Mouse (Mus musculus): ENCODE measurements at regions not wholly inside any gene's neighbourhood (a gene's known extent, or its start where the extent isn't known, plus 50 kb on each side); places are given as distances from the start of the nearest gene placed in this dataset.

DNA sequence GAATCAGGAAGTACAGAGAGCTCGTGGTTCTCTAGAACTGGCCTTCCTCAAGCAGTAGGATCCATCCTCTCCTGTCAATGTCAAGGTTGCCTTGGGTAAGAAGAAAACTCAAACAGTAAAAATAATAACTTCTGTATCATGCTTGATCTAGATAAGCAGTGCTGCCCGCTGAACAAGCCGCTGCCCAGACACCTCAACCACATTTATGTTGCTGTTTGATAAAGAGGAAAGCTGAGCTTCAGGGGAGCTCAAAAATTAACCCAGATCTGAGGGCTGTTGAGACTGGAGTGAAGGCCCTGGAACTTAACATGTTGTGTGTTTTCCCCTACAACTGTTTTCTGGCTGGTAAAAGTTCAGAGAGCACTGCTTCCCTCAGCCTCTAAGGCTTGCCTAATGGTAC lies 389.1 kb downstream of the Insc start:
- Histone ChIP-seq H3K27me3 (ENCODE audit: control insufficient read depth, insufficient read depth, low read length) (no peaks in the 10 kb centered on the region), H3K27ac (ENCODE audit: insufficient read depth, low read length) (no peak overlapping the region), H3K4me3 (ENCODE audit: extremely low read depth, insufficient read depth, insufficient read length) (no peak overlapping the region), H3K36me3 (ENCODE audit: control insufficient read depth, insufficient read depth, low read length) (no peaks in the 10 kb centered on the region), H3K4me1 (ENCODE audit: control insufficient read depth, insufficient read depth, insufficient read length) (no peaks in the 10 kb centered on the region)
- no peak for TF ChIP-seq POLR2A (IDR thresholded peaks at IDR 0.05; ENCODE audit: low read depth, low read length)
- no peak for TF ChIP-seq CTCF (IDR thresholded peaks at IDR 0.05; ENCODE audit: extremely low read depth, insufficient read depth, insufficient read length, insufficient replicate concordance)
- no peak for DNase-seq (ENCODE audit: low read depth in 1 of 2, low spot score in 2 of 2)
- 37% methylated on average over 3 of the region's 3 CpGs for WGBS

DNA sequence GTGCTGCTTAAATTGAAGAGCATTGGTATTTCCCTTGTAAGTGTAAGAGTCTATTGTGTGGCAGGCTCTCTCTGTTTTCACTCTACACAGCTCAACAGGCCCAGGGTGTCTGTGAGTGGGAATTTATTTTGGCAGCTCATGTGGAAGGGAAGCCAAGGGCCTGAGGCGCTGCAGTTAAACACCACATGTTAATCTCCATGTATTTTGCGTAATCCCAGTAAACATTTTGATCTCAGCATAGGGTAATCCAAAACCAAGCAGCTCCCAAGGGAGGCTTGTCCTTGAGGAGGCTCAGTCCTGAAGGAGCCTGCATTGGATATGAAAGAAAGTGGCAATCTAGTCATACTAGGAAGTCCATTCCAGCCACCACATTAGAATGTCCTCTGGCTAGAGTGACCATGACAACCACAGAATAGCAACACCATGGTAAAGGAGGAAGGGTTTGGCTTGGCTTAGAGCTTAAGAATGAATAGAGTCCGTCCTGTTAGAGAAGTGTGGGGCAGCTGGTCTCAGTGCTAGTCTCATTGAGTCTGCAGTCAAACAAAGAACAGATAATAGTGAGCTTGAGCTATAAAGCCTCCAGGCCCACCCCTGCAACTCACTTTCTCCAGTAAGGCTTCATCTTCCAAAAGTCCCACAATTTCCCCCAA lies 391.6 kb downstream of the Insc start:
- no peaks in the 10 kb centered on the region for H3K4me1 ChIP-seq (ENCODE audit: control insufficient read depth, insufficient read depth, insufficient read length)
- no peak for DNase-seq (ENCODE audit: low read depth in 1 of 2, low spot score in 2 of 2)
- no peak for TF ChIP-seq CTCF (IDR thresholded peaks at IDR 0.05; ENCODE audit: extremely low read depth, insufficient read depth, insufficient read length, insufficient replicate concordance)
- TF ChIP-seq POLR2A (IDR thresholded peaks at IDR 0.05; ENCODE audit: low read depth, low read length) = no peak
- H3K36me3 ChIP-seq (ENCODE audit: control insufficient read depth, insufficient read depth, low read length) = no peaks in the 10 kb centered on the region
- no peaks in the 10 kb centered on the region for H3K27me3 ChIP-seq (ENCODE audit: control insufficient read depth, insufficient read depth, low read length)
- no peak overlapping the region for H3K27ac ChIP-seq (ENCODE audit: insufficient read depth, low read length)
- 88% methylated on average over 3 of the region's 3 CpGs for WGBS
- no peak overlapping the region for H3K4me3 ChIP-seq (ENCODE audit: extremely low read depth, insufficient read depth, insufficient read length)

DNA sequence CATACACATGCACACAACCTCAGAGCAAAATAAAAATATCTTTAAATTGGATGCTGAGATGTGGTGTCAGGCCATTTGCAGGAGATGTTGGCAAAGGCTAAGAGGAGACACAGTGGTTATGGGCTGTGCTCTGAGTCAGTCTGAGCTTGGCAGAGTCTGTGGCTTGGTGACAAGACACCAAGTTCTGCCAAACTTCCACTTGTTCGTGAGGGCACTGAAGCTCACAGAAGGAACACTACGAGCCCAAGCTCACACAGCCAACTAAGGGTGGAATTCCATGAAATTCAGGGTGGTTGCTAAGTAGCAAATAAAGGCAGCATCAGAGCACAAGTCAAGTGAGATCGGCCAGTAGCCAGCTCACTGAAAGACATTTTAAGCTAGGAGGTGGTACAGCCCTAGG lies 396.8 kb downstream of the Insc start:
- H3K4me1 ChIP-seq (ENCODE audit: control insufficient read depth, insufficient read depth, insufficient read length) = no peaks in the 10 kb centered on the region
- H3K27ac ChIP-seq (ENCODE audit: insufficient read depth, low read length) = no peak overlapping the region
- 72% methylated on average over 3 of the region's 3 CpGs for WGBS
- H3K4me3 ChIP-seq (ENCODE audit: extremely low read depth, insufficient read depth, insufficient read length) = no peak overlapping the region
- no peak for DNase-seq (ENCODE audit: low read depth in 1 of 2, low spot score in 2 of 2)
- no peaks in the 10 kb centered on the region for H3K27me3 ChIP-seq (ENCODE audit: control insufficient read depth, insufficient read depth, low read length)
- TF ChIP-seq POLR2A (IDR thresholded peaks at IDR 0.05; ENCODE audit: low read depth, low read length) (no peak), CTCF (IDR thresholded peaks at IDR 0.05; ENCODE audit: extremely low read depth, insufficient read depth, insufficient read length, insufficient replicate concordance) (no peak)
- H3K36me3 ChIP-seq (ENCODE audit: control insufficient read depth, insufficient read depth, low read length) = no peaks in the 10 kb centered on the region

DNA sequence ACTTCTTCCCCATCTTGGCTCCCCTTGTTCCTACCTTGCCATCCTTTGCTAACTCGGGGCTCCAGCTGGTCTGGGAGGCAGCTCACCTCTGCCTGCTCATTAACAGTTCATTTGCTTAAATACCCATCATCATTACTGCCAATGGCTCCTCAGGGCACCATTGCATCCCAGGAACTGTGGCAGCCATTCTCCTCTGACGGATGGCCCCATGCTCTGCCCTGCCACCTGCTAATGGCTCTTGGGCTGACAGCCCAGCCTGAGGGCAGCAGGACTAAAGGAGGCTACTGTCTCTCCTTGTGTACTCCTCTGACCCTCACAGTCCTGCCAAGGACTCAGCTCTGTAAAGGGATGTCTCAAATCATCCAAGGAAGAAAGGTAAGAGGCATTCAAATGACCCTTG lies 398.7 kb downstream of the Insc start:
- 80% methylated on average over 2 of the region's 2 CpGs for WGBS

DNA sequence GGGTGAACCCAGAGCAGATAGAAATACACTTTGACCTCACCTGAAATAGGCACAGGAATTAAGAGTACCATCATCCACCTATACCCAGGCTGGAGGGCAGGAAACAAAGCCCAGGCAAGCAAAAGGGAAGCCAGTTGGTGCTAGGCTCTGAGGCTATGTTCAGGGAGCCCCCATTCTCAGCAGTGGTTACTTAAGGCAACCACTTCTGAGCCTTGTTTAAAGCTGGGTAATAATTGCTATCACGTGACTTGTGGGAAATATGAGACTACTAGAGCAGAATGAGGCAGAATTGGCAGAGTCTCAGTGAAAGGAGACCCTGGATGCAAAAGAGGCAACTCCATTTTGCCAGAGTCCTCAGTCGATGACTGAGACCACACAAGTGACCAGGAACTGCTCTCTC lies 401.5 kb downstream of the Insc start:
- Histone ChIP-seq H3K27me3 (ENCODE audit: control insufficient read depth, insufficient read depth, low read length) (no peaks in the 10 kb centered on the region), H3K27ac (ENCODE audit: insufficient read depth, low read length) (no peak overlapping the region), H3K4me3 (ENCODE audit: extremely low read depth, insufficient read depth, insufficient read length) (no peak overlapping the region), H3K4me1 (ENCODE audit: control insufficient read depth, insufficient read depth, insufficient read length) (no peaks in the 10 kb centered on the region), H3K36me3 (ENCODE audit: control insufficient read depth, insufficient read depth, low read length) (no peaks in the 10 kb centered on the region)
- 69% methylated on average over 2 of the region's 2 CpGs for WGBS
- no peak for DNase-seq (ENCODE audit: low read depth in 1 of 2, low spot score in 2 of 2)
- TF ChIP-seq POLR2A (IDR thresholded peaks at IDR 0.05; ENCODE audit: low read depth, low read length) (no peak), CTCF (IDR thresholded peaks at IDR 0.05; ENCODE audit: extremely low read depth, insufficient read depth, insufficient read length, insufficient replicate concordance) (no peak)

More for the DNA sequence above, 398.7 kb downstream of the Insc start:
- Histone ChIP-seq H3K4me3 (ENCODE audit: extremely low read depth, insufficient read depth, insufficient read length) (no peak overlapping the region), H3K36me3 (ENCODE audit: control insufficient read depth, insufficient read depth, low read length) (no peaks in the 10 kb centered on the region), H3K4me1 (ENCODE audit: control insufficient read depth, insufficient read depth, insufficient read length) (no peaks in the 10 kb centered on the region), H3K27me3 (ENCODE audit: control insufficient read depth, insufficient read depth, low read length) (no peaks in the 10 kb centered on the region), H3K27ac (ENCODE audit: insufficient read depth, low read length) (no peak overlapping the region)
- DNase-seq (ENCODE audit: low read depth in 1 of 2, low spot score in 2 of 2) = no peak
- no peak for TF ChIP-seq POLR2A (IDR thresholded peaks at IDR 0.05; ENCODE audit: low read depth, low read length)
- TF ChIP-seq CTCF (IDR thresholded peaks at IDR 0.05; ENCODE audit: extremely low read depth, insufficient read depth, insufficient read length, insufficient replicate concordance) = no peak

DNA sequence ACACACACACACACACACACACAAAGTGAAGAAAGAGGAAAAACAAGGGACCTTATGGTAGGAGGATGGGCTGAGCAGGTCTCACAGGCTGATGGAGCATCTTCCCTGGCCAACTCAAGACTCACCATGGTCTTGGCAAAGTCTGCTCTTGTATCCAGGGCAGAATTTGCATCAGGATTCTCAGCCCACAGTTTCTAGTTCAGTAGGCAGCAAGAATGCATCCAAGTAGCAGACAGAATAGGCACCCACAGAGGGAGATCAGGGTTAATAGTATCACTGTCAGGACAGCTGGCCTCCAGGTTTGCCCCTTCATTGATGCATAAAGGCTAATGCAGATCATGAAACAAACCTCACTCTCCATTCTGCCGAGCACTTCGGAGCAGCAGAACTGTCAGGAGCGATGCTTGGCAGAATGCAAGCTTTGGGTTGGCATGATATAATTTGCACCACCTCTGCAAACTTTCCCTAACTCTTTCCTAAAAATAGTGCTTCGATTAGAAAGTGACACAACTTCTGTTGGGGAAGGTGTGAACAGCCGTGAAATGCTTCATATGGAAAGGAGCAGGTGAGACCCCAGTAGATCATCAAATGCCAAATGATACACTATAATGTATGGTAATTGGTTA lies 404.0 kb downstream of the Insc start:
- H3K27me3 ChIP-seq (ENCODE audit: control insufficient read depth, insufficient read depth, low read length) = no peaks in the 10 kb centered on the region
- H3K36me3 ChIP-seq (ENCODE audit: control insufficient read depth, insufficient read depth, low read length) = no peaks in the 10 kb centered on the region
- no peak for TF ChIP-seq CTCF (IDR thresholded peaks at IDR 0.05; ENCODE audit: extremely low read depth, insufficient read depth, insufficient read length, insufficient replicate concordance)
- no peak for TF ChIP-seq POLR2A (IDR thresholded peaks at IDR 0.05; ENCODE audit: low read depth, low read length)
- 90% methylated on average over 5 of the region's 5 CpGs for WGBS
- DNase-seq (ENCODE audit: low read depth in 1 of 2, low spot score in 2 of 2) = no peak
- H3K27ac ChIP-seq (ENCODE audit: insufficient read depth, low read length) = no peak overlapping the region
- no peak overlapping the region for H3K4me3 ChIP-seq (ENCODE audit: extremely low read depth, insufficient read depth, insufficient read length)
- H3K4me1 ChIP-seq (ENCODE audit: control insufficient read depth, insufficient read depth, insufficient read length) = no peaks in the 10 kb centered on the region

DNA sequence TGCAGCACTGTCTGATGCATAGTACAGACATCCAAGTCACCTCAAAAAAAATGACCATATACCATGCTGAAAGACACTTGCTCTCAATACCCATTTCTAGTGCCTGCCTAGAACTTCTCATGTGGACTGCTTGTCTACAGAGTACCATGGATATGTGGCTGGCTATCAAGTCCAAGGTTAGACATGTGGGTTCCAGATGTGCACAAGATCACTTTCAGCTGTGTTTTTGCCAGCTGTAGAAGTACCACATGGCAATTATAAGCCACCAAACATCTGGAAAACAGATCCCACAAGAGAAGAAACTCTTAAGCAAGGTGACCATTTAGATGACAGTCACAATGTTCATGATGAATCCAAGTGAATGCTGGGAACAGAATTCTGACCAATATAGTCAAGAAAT lies 409.8 kb downstream of the Insc start:
- Histone ChIP-seq H3K27ac (ENCODE audit: insufficient read depth, low read length) (no peak overlapping the region), H3K4me3 (ENCODE audit: extremely low read depth, insufficient read depth, insufficient read length) (no peak overlapping the region), H3K27me3 (ENCODE audit: control insufficient read depth, insufficient read depth, low read length) (no peaks in the 10 kb centered on the region), H3K36me3 (ENCODE audit: control insufficient read depth, insufficient read depth, low read length) (no peaks in the 10 kb centered on the region), H3K4me1 (ENCODE audit: control insufficient read depth, insufficient read depth, insufficient read length) (no peaks in the 10 kb centered on the region)
- TF ChIP-seq CTCF (IDR thresholded peaks at IDR 0.05; ENCODE audit: extremely low read depth, insufficient read depth, insufficient read length, insufficient replicate concordance) (no peak), POLR2A (IDR thresholded peaks at IDR 0.05; ENCODE audit: low read depth, low read length) (no peak)
- no peak for DNase-seq (ENCODE audit: low read depth in 1 of 2, low spot score in 2 of 2)
